Mouse (Mus musculus): ENCODE data around the gene Sirt2. TPM values are rescaled to one million over a fixed set of nuclear protein-coding genes. Genes with fewer than 3 reads are reported as not detected.

Gene Sirt2
- total and polyA plus RNA-seq, 3 experiments, result 35.7 to 72.4 TPM; not detected in 1

- H3K36me3 ChIP-seq (ENCODE audit: control insufficient read depth in 1 of 2, insufficient read depth in 2 of 2, low read length in 2 of 2), result peaks cover 53 to 97% of the 10 kb centered on the region in 2 experiments
- H3K9me3 ChIP-seq (replicated peaks; ENCODE audit: insufficient read depth, low read length), result no peaks in the 10 kb centered on the region
- no peak overlapping the region for H3K4me3 ChIP-seq (ENCODE audit: control insufficient read depth in 1 of 2, insufficient read depth in 1 of 2, low read depth in 2 of 2, low read length in 2 of 2)
- no peak for DNase-seq (ENCODE audit: low read depth, low spot score)
- H3K27ac ChIP-seq (ENCODE audit: control insufficient read depth, low read depth, low read length), result peak overlapping the region; percentile 22; the same call in 1 of the 2 replicates
- no peaks in the 10 kb centered on the region for H3K27me3 ChIP-seq (ENCODE audit: control insufficient read depth in 1 of 2, insufficient read depth in 2 of 2, low read length in 2 of 2)
- H3K4me1 ChIP-seq (ENCODE audit: control insufficient read depth in 1 of 2, insufficient read depth in 2 of 2, low read length in 2 of 2), result peaks cover 21 to 90% of the 10 kb centered on the region in 2 experiments
- H3K79me2 ChIP-seq (ENCODE audit: control insufficient read depth, insufficient read depth, low read length, poor library complexity), result peaks cover 42% of the 10 kb centered on the region
- H3K9ac ChIP-seq (ENCODE audit: control insufficient read depth, low read depth, low read length, poor library complexity, severe bottlenecking), result no peak overlapping the region
- TF ChIP-seq UBTF (IDR thresholded peaks at IDR 0.05; ENCODE audit: borderline replicate concordance, insufficient read depth, low read depth, low read length) (no peak), MAZ (IDR thresholded peaks at IDR 0.05; ENCODE audit: low read depth, low read length) (0 out of 2 replicates have a peak, but pooled peaks have one; percentile 5), TAL1 (IDR thresholded peaks at IDR 0.05; ENCODE audit: low read length) (no peak), TCF12 (IDR thresholded peaks at IDR 0.05; ENCODE audit: low read depth, low read length) (no peak), NELFE (IDR thresholded peaks at IDR 0.05; ENCODE audit: low read depth, low read length) (no peak), ZC3H11A (IDR thresholded peaks at IDR 0.05; ENCODE audit: low read depth, low read length) (no peak), E2F4 (IDR thresholded peaks at IDR 0.05; ENCODE audit: borderline replicate concordance, low read depth, low read length) (no peak), ZMIZ1 (IDR thresholded peaks at IDR 0.05; ENCODE audit: low read depth, low read length) (0 out of 2 replicates have a peak, but pooled peaks have one; percentile 20), MYC (IDR thresholded peaks at IDR 0.05; ENCODE audit: low read depth, low read length) (no peak), MXI1 (IDR thresholded peaks at IDR 0.05; ENCODE audit: low read depth, low read length) (no peak), TBP (IDR thresholded peaks at IDR 0.05; ENCODE audit: low read depth, low read length) (no peak), BHLHE40 (IDR thresholded peaks at IDR 0.05; ENCODE audit: borderline replicate concordance, low read depth, low read length) (no peak), MEF2A (IDR thresholded peaks at IDR 0.05; ENCODE audit: extremely low read depth, insufficient replicate concordance, low read depth, low read length, poor library complexity, severe bottlenecking) (no peak), MYB (IDR thresholded peaks at IDR 0.05; ENCODE audit: low read depth, low read length) (no peak), RCOR1 (IDR thresholded peaks at IDR 0.05; ENCODE audit: low read depth, low read length) (no peak), CHD1 (IDR thresholded peaks at IDR 0.05; ENCODE audit: low read depth, low read length) (no peak), CHD2 (IDR thresholded peaks at IDR 0.05; ENCODE audit: low read length) (no peak), CTCF (IDR thresholded peaks at IDR 0.05 in 2 of 3, conservative IDR thresholded peaks at IDR 0.05 in 1 of 3; ENCODE audit: control insufficient read depth in 1 of 3, insufficient read depth in 1 of 3, low read depth in 2 of 3, low read length in 3 of 3, poor library complexity in 1 of 3, severe bottlenecking in 1 of 3) (no peak), ZNF384 (IDR thresholded peaks at IDR 0.05; ENCODE audit: low read depth, low read length) (no peak), GATA1 (IDR thresholded peaks at IDR 0.05; ENCODE audit: low read depth, low read length) (no peak), ELF1 (IDR thresholded peaks at IDR 0.05; ENCODE audit: low read depth, low read length) (no peak), ZKSCAN1 (IDR thresholded peaks at IDR 0.05; ENCODE audit: low read depth, low read length) (no peak), EP300 (IDR thresholded peaks at IDR 0.05; ENCODE audit: low read depth in 1 of 2, low read length in 2 of 2) (no peak), JUND (IDR thresholded peaks at IDR 0.05; ENCODE audit: low read depth, low read length) (no peak), GABPA (IDR thresholded peaks at IDR 0.05; ENCODE audit: low read depth, low read length) (no peak), POLR2AphosphoS5 (IDR thresholded peaks at IDR 0.05; ENCODE audit: borderline replicate concordance, low read depth, low read length) (no peak), HCFC1 (IDR thresholded peaks at IDR 0.05; ENCODE audit: low read depth, low read length) (no peak), POLR2AphosphoS2 (IDR thresholded peaks at IDR 0.05; ENCODE audit: low read length) (peak; percentile 74), POLR2A (IDR thresholded peaks at IDR 0.05; ENCODE audit: control insufficient read depth in 1 of 2, insufficient read depth in 1 of 2, low read depth in 1 of 2, low read length in 2 of 2, poor library complexity in 1 of 2) (peak in 1 of 2 experiments; percentile 10; a peak in 1 of 4 replicates)
These were observed 51.4 kb downstream of the Sirt2 start for GRCm38 (mm10) chr7:28817957-28818356.

Data from MEL (cell line).